Mouse (Mus musculus) embryonic facial prominence, embryonic 10.5 days (tissue): ENCODE measurements around the gene Aco2. TPM values are rescaled to one million over a fixed set of nuclear protein-coding genes. Genes with fewer than 3 reads are reported as not detected.

Source experiments
- DNase-seq: peaks from one replicate; pipeline ENCODE4 v3.0.0-alpha.2; 2017; ENCODE audit warnings: low spot score
- H3K27ac ChIP-seq: fragments of 300-500 bp; sonication (generic); replicated peaks from 2 replicates; pipeline ENCODE4 v1.5.1; 2016; ENCODE audit warnings: mild to moderate bottlenecking
- H3K27me3 ChIP-seq: fragments of 300-500 bp; sonication (generic); replicated peaks from 2 replicates; pipeline ENCODE4 v1.6.1; 2016; ENCODE audit warnings: low read depth, mild to moderate bottlenecking; ENCODE audit not compliant: poor library complexity, severe bottlenecking
- H3K36me3 ChIP-seq: fragments of 300-500 bp; sonication (generic); replicated peaks from 2 replicates; pipeline ENCODE4 v1.6.1; 2016; ENCODE audit warnings: mild to moderate bottlenecking, moderate library complexity
- H3K4me1 ChIP-seq: fragments of 300-500 bp; sonication (generic); 2 replicates; pipeline ENCODE4 v1.6.1; 2016
- H3K4me3 ChIP-seq: fragments of 300-500 bp; sonication (generic); 2 replicates; pipeline ENCODE4 v1.5.1; 2016; ENCODE audit warnings: mild to moderate bottlenecking, moderate library complexity
- H3K9me3 ChIP-seq: fragments of 300-500 bp; sonication (generic); 2 replicates; pipeline ENCODE4 v1.6.1; 2016; ENCODE audit warnings: mild to moderate bottlenecking
- WGBS: fragments of 180-500 bp; shearing (Covaris S2); methylation state at CpG from one replicate; pipeline ENCODE4 v1.1.7; 2016; 5-methylcytosine and 5-hydroxymethylcytosine counted together
- polyA plus RNA-seq: library from polyadenylated mRNA; unstranded; fragments of >200 nt; fragmentation: Nextera tagmentation; extraction: Ambion mirVana; gene quantifications from 2 replicates; pipeline ENCODE4 v1.2.1, GENCODE M21; 2016

The Aco2 gene
- polyA plus RNA-seq, 1 experiment from 2014 or later, result 153 TPM

- Histone ChIP-seq H3K27ac (no peak overlapping the region), H3K4me1 (no peaks in the 10 kb centered on the region; the same call in 1 of the 2 replicates), H3K4me3 (no peak overlapping the region), H3K36me3 (peaks cover 76% of the 10 kb centered on the region), H3K9me3 (no peaks in the 10 kb centered on the region), H3K27me3 (no peaks in the 10 kb centered on the region)
- no peak for DNase-seq
- WGBS, result 84% methylated on average over 9 of the region's 9 CpGs
Measured at GRCm38 (mm10) chr15:81849104-81849503, 23.0 kb upstream of the Aco2 start.

GRCm38 (mm10) chr15:81850718-81851117, 21.4 kb upstream of the Aco2 start:
- peaks cover 9% of the 10 kb centered on the region for H3K4me1 ChIP-seq
- no peaks in the 10 kb centered on the region for H3K9me3 ChIP-seq
- 86% methylated on average over 14 of the region's 14 CpGs for WGBS
- H3K4me3 ChIP-seq, result no peak overlapping the region
- no peak for DNase-seq
- H3K36me3 ChIP-seq, result peaks cover 85% of the 10 kb centered on the region
- no peaks in the 10 kb centered on the region for H3K27me3 ChIP-seq
- no peak overlapping the region for H3K27ac ChIP-seq

GRCm38 (mm10) chr15:81851375-81851774, 20.7 kb upstream of the Aco2 start:
- Histone ChIP-seq H3K9me3 (no peaks in the 10 kb centered on the region), H3K4me3 (no peak overlapping the region), H3K36me3 (peaks cover 83% of the 10 kb centered on the region), H3K4me1 (peaks cover 15% of the 10 kb centered on the region), H3K27me3 (no peaks in the 10 kb centered on the region), H3K27ac (no peak overlapping the region)
- no peak for DNase-seq
- 95% methylated on average over 15 of the region's 15 CpGs for WGBS

GRCm38 (mm10) chr15:81852411-81853000, 19.6 kb upstream of the Aco2 start:
- Histone ChIP-seq H3K36me3 (peaks cover 72% of the 10 kb centered on the region), H3K4me1 (peaks cover 23% of the 10 kb centered on the region), H3K9me3 (no peaks in the 10 kb centered on the region), H3K27ac (no peak overlapping the region), H3K27me3 (no peaks in the 10 kb centered on the region), H3K4me3 (no peak overlapping the region)
- 87% methylated on average over 9 of the region's 9 CpGs for WGBS
- DNase-seq, result no peak

- no peaks in the 10 kb centered on the region for H3K9me3 ChIP-seq
- peaks cover 23% of the 10 kb centered on the region for H3K4me1 ChIP-seq
- DNase-seq, result no peak
- no peak overlapping the region for H3K27ac ChIP-seq
- peaks cover 67% of the 10 kb centered on the region for H3K36me3 ChIP-seq
- H3K27me3 ChIP-seq, result no peaks in the 10 kb centered on the region
- WGBS, result 92% methylated on average over 7 of the region's 7 CpGs
- H3K4me3 ChIP-seq, result no peak overlapping the region
Measured at GRCm38 (mm10) chr15:81853081-81853480, 19.0 kb upstream of the Aco2 start.

GRCm38 (mm10) chr15:81856030-81856790, 15.9 kb upstream of the Aco2 start:
- H3K27ac ChIP-seq, result peak overlapping the region; percentile 93
- no peaks in the 10 kb centered on the region for H3K27me3 ChIP-seq
- no peaks in the 10 kb centered on the region for H3K9me3 ChIP-seq
- peaks cover 40% of the 10 kb centered on the region for H3K36me3 ChIP-seq
- H3K4me3 ChIP-seq, result peak overlapping the region; percentile 89
- peak; percentile 92 for DNase-seq
- peaks cover 37% of the 10 kb centered on the region for H3K4me1 ChIP-seq
- WGBS, result under 1% methylated on average over 28 of the region's 28 CpGs

- Histone ChIP-seq H3K9me3 (no peaks in the 10 kb centered on the region), H3K27ac (peak overlapping the region; percentile 93), H3K36me3 (peaks cover 31% of the 10 kb centered on the region), H3K27me3 (no peaks in the 10 kb centered on the region), H3K4me3 (peak overlapping the region; percentile 89), H3K4me1 (peaks cover 37% of the 10 kb centered on the region)
- WGBS, result 1% methylated on average over 14 of the region's 14 CpGs
- peak; percentile 30 for DNase-seq
Measured at GRCm38 (mm10) chr15:81856938-81857723, 15.0 kb upstream of the Aco2 start.

GRCm38 (mm10) chr15:81857724-81858116, 14.4 kb upstream of the Aco2 start:
- Histone ChIP-seq H3K36me3 (peaks cover 25% of the 10 kb centered on the region), H3K4me1 (peaks cover 37% of the 10 kb centered on the region), H3K27me3 (no peaks in the 10 kb centered on the region), H3K9me3 (no peaks in the 10 kb centered on the region), H3K4me3 (peak overlapping the region; percentile 89), H3K27ac (peak overlapping the region; percentile 93)
- peak; percentile 75 for DNase-seq
- WGBS, result under 1% methylated on average over 33 of the region's 33 CpGs

GRCm38 (mm10) chr15:81858138-81858516, 14.0 kb upstream of the Aco2 start:
- H3K4me1 ChIP-seq, result peaks cover 37% of the 10 kb centered on the region

GRCm38 (mm10) chr15:81858517-81859329, 13.4 kb upstream of the Aco2 start, which contains the start of gene Tob2:
TSS of gene Tob2 (minus strand) at chr15:81858796.
- Histone ChIP-seq H3K4me3 (peak within 1 kb of the TSS; percentile 89), H3K4me1 (peaks cover 37% of the 10 kb centered on the region), H3K36me3 (peaks cover 15% of the 10 kb centered on the region), H3K27ac (peak within 1 kb of the TSS; percentile 93), H3K9me3 (no peaks in the 10 kb centered on the region), H3K27me3 (no peaks in the 10 kb centered on the region)
- peak; percentile 71 for DNase-seq
- WGBS, result under 1% methylated on average over 44 of the region's 44 CpGs

More at GRCm38 (mm10) chr15:81858138-81858516, 14.0 kb upstream of the Aco2 start:
- under 1% methylated on average over 23 of the region's 23 CpGs for WGBS
- Histone ChIP-seq H3K36me3 (peaks cover 21% of the 10 kb centered on the region), H3K4me3 (peak overlapping the region; percentile 89), H3K9me3 (no peaks in the 10 kb centered on the region), H3K27me3 (no peaks in the 10 kb centered on the region), H3K27ac (peak overlapping the region; percentile 93)
- DNase-seq, result peak; percentile 94

GRCm38 (mm10) chr15:81859330-81860255, 12.5 kb upstream of the Aco2 start:
- peak; percentile 93 for DNase-seq
- peak overlapping the region; percentile 89 for H3K4me3 ChIP-seq
- peak overlapping the region; percentile 93 for H3K27ac ChIP-seq
- no peaks in the 10 kb centered on the region for H3K9me3 ChIP-seq
- peaks cover 14% of the 10 kb centered on the region for H3K36me3 ChIP-seq
- under 1% methylated on average over 39 of the region's 39 CpGs for WGBS
- H3K27me3 ChIP-seq, result no peaks in the 10 kb centered on the region
- peaks cover 37% of the 10 kb centered on the region for H3K4me1 ChIP-seq
